Mouse (Mus musculus) CH12.LX (cell line): ENCODE measurements around the gene Mrs2. TPM values are rescaled to one million over a fixed set of nuclear protein-coding genes. Genes with fewer than 3 reads are reported as not detected.

Experiments
- DNase-seq: peaks from one replicate; pipeline ENCODE4 v3.0.0-alpha.2; 2013; ENCODE audit errors: extremely low read depth
- H3K27ac ChIP-seq: 2 replicates; pipeline ENCODE4 v1.5.1; 2012; ENCODE audit warnings: low read depth, mild to moderate bottlenecking, control low read depth, moderate library complexity; ENCODE audit not compliant: insufficient read depth
- H3K27me3 ChIP-seq: replicated peaks from 2 replicates; pipeline ENCODE3; 2012; ENCODE audit warnings: inconsistent platforms
- H3K36me3 ChIP-seq, 2 experiments: replicated peaks in 1 of 2; 2 replicates each; pipeline versions ENCODE3 to v1.6.1; 2012; ENCODE audit warnings: inconsistent platforms in 1 of 2, low read length in 1 of 2, mild to moderate bottlenecking in 1 of 2, mixed read lengths in 1 of 2, moderate library complexity in 1 of 2; ENCODE audit not compliant: control insufficient read depth in 1 of 2, insufficient read depth in 1 of 2
- H3K4me1 ChIP-seq, 2 experiments: 2 replicates each; pipeline ENCODE4 v1.6.1; 2012; ENCODE audit warnings: inconsistent platforms in 1 of 2, moderate library complexity in 1 of 2; ENCODE audit not compliant: insufficient read depth in 2 of 2, control insufficient read depth in 1 of 2
- H3K4me2 ChIP-seq: 2 replicates; pipeline ENCODE4 v1.6.1; 2012; ENCODE audit warnings: low read depth, mild to moderate bottlenecking, control low read depth; ENCODE audit not compliant: poor library complexity, insufficient read depth, severe bottlenecking
- H3K4me3 ChIP-seq, 3 experiments: fragments of 150-350 bp in 1 of 3; sonication (generic) in 1 of 3; replicated peaks in 1 of 3; 2 replicates each; pipeline versions ENCODE3 to v1.5.1; 2011 to 2012; ENCODE audit warnings: low read depth in 2 of 3, low read length in 2 of 3, mild to moderate bottlenecking in 2 of 3, moderate library complexity in 2 of 3, control low read depth in 1 of 3, improper control_type of control experiment in 1 of 3, inconsistent platforms in 1 of 3, mixed read lengths in 1 of 3; ENCODE audit not compliant: poor library complexity in 1 of 3
- H3K79me2 ChIP-seq: replicated peaks from 2 replicates; pipeline ENCODE4 v1.6.1; 2012; ENCODE audit warnings: mild to moderate bottlenecking, moderate library complexity; ENCODE audit not compliant: control insufficient read depth, poor library complexity, insufficient read depth, severe bottlenecking; ENCODE audit errors: extremely low read depth
- H3K9ac ChIP-seq: 2 replicates; pipeline ENCODE4 v1.6.1; 2012; ENCODE audit warnings: low read depth, mild to moderate bottlenecking, control low read depth, moderate library complexity; ENCODE audit not compliant: insufficient read depth
- H3K9me3 ChIP-seq: replicated peaks from 2 replicates; pipeline ENCODE3; 2012; ENCODE audit warnings: low read length, inconsistent platforms, mixed read lengths
- CHD1 ChIP-seq: IDR thresholded peaks from 2 replicates; pipeline ENCODE4 v1.6.1; 2012; ENCODE audit warnings: low read depth, low read length, improper control_type of control experiment, inconsistent platforms
- CTCF ChIP-seq, 2 experiments: IDR thresholded peaks in 1 of 2; conservative IDR thresholded peaks in 1 of 2; 2 replicates each; pipeline ENCODE4 v1.5.1; 2011 to 2012; ENCODE audit warnings: low read depth in 2 of 2, low read length in 2 of 2, improper control_type of control experiment in 1 of 2, inconsistent platforms in 1 of 2, mild to moderate bottlenecking in 1 of 2, moderate library complexity in 1 of 2
- IRF4 ChIP-seq: IDR thresholded peaks from 2 replicates; pipeline ENCODE4 v1.6.1; 2014; ENCODE audit warnings: low read depth, mild to moderate bottlenecking, inconsistent platforms, low read length, improper control_type of control experiment
- MAX ChIP-seq: IDR thresholded peaks from 2 replicates; pipeline ENCODE4 v1.6.1; 2011; ENCODE audit warnings: low read length, improper control_type of control experiment
- PAX5 ChIP-seq: IDR thresholded peaks from 2 replicates; pipeline ENCODE4 v1.6.1; 2012; ENCODE audit warnings: low read length, inconsistent platforms, mixed read lengths
- RAD21 ChIP-seq: IDR thresholded peaks from 2 replicates; pipeline ENCODE4 v1.6.1; 2011; ENCODE audit warnings: low read depth, mild to moderate bottlenecking, low read length, improper control_type of control experiment, moderate library complexity
- RCOR1 ChIP-seq: conservative IDR thresholded peaks from 2 replicates; pipeline ENCODE4 v1.6.1; 2012; ENCODE audit warnings: low read depth, mild to moderate bottlenecking, inconsistent platforms, low read length, improper control_type of control experiment
- USF2 ChIP-seq: conservative IDR thresholded peaks from 2 replicates; pipeline ENCODE4 v1.6.1; 2011; ENCODE audit warnings: low read depth, low read length, improper control_type of control experiment
- dilution Hi-C: fragments of 300-500 bp; cut with MboI; formaldehyde crosslinking; loops from 2 replicates; pipeline ENCODE4 v1.14.3; 2020; ENCODE audit warnings: low sequenced_read_pairs; ENCODE audit not compliant: extremely low pct_unique_long_range_greater_than_20kb, extremely low pct_ligation_motif_present
- in situ Hi-C: fragments of 300-500 bp; cut with MboI; formaldehyde crosslinking; loops from 3 replicates; pipeline ENCODE4 v1.14.3; 2019; ENCODE audit warnings: low sequenced_read_pairs, low pct_ligation_motif_present, low pct_unique_long_range_greater_than_20kb, mixed read lengths
- polyA plus RNA-seq: library from polyadenylated mRNA; unstranded; fragments of >175 nt; gene quantifications from 2 replicates; pipeline ENCODE4 v1.2.1, GENCODE M21; 2012; ENCODE audit warnings: low read depth; ENCODE audit not compliant: insufficient read length
- total RNA-seq, 2 experiments: library from RNA; depleted of rRNA; stranded (reverse); fragments of 300-350 nt in 1 of 2; fragments of >200 nt in 1 of 2; gene quantifications; 2 replicates each; pipeline ENCODE4 v1.2.3; 2012 to 2014

Gene Mrs2
- total and polyA plus RNA-seq, 3 experiments, result 12.1 to 29.5 (median 12.6) TPM

DNA sequence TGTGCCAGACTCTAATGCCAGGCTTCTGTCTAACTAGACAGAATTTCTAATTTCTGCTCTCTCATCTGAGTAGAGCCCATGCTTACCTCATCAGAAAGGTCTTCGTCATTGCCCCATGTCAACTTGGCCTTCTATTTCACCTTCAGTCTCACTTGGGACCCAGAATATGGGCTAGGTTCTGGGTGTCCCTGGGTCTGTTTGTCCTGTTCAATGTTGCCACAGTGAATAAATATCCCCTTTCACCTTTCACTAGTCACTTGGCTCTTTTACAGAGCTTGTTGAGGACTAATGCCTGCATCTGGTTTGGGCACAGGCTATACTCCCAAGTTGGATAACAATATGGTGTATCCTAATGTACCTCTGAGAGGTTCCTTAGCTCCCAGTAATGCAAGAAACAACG lies 19.3 kb upstream of the Mrs2 start:
- Histone ChIP-seq H3K4me3 (no peak overlapping the region), H3K4me1 (no peaks in the 10 kb centered on the region), H3K36me3 (no peaks in the 10 kb centered on the region), H3K9me3 (no peaks in the 10 kb centered on the region), H3K9ac (no peak overlapping the region), H3K79me2 (no peaks in the 10 kb centered on the region), H3K27me3 (no peaks in the 10 kb centered on the region), H3K27ac (no peak overlapping the region), H3K4me2 (no peak overlapping the region)
- in situ Hi-C loops, result no loop called here
- TF ChIP-seq USF2 (no peak), PAX5 (no peak), CHD1 (no peak), IRF4 (no peak), MAX (no peak)
- no peak for DNase-seq
- dilution Hi-C loops, result no loop called here

DNA sequence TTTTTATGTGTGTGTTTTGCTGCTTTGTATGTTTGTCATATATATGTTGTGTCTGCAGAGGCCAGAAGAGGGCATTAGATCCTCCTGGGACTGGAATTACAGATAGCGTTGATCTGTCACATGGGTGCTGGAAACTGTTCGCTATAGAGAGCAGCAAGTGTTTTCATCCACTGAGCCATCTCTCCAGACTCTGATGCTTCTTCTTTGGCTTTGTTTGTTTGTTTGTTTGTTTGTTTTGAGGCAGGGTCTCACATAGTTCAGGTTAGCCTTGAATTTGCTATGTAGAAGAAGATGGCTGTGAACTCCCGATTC lies 6.9 kb upstream of the Mrs2 start:
- TF ChIP-seq RAD21 (no peak), CTCF (conservative IDR thresholded peaks at IDR 0.05 in 1 of 2, IDR thresholded peaks at IDR 0.05 in 1 of 2; ENCODE audit: low read depth in 2 of 2, low read length in 2 of 2) (peak in 1 of 2 experiments; percentile 28; a peak in 2 of 4 replicates)
- H3K4me3 ChIP-seq, result no peak overlapping the region
- H3K27me3 ChIP-seq, result no peaks in the 10 kb centered on the region
- DNase-seq, result no peak
- no peak overlapping the region for H3K27ac ChIP-seq
- in situ Hi-C loops, result no loop called here
- no peak overlapping the region for H3K4me2 ChIP-seq
- 0 out of 4 replicates have a peak, but pooled peaks cover 0 to 4% of the 10 kb centered on the region in 2 experiments for H3K4me1 ChIP-seq
- H3K9ac ChIP-seq, result no peak overlapping the region
- H3K9me3 ChIP-seq, result no peaks in the 10 kb centered on the region
- H3K79me2 ChIP-seq, result no peaks in the 10 kb centered on the region
- dilution Hi-C loops, result no loop called here
- no peaks in the 10 kb centered on the region for H3K36me3 ChIP-seq

DNA sequence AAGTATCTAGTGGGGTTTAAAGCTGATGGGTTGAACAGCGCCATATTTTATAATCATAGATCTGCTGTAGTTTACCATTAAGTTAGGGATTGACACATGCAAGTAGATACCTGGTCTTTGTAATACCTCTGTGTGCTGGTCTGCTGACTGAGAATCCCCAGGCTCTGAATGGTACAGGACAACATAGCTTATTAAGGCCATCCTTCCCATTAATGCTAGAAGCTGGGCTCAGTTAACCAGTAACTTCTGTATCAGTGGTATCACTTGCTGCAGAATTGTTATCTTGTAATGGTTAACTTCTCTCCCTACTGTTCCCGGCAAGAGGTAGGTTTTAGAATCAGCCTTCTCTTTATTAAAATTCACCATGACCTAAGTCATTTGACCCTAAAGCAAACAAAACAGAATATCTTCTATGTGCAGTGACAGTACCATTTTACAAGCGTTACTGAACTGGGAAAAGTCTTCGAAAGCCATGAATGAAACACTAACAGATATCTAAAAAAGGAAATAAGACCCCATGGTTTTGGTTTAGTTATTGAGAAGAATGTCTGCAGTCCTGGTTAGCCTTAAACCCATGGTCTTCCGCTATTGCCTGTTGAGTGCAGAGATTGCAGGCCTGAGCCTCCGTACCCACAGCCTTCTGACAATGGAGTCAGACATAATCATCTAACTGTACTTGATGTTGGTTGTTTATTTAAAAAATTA lies 6.4 kb upstream of the Mrs2 start:
- 0 out of 4 replicates have a peak, but pooled peaks cover 0 to 4% of the 10 kb centered on the region in 2 experiments for H3K4me1 ChIP-seq
- no peaks in the 10 kb centered on the region for H3K27me3 ChIP-seq
- no peak overlapping the region for H3K4me3 ChIP-seq
- H3K9ac ChIP-seq, result no peak overlapping the region
- no peak overlapping the region for H3K4me2 ChIP-seq
- H3K9me3 ChIP-seq, result no peaks in the 10 kb centered on the region
- DNase-seq, result no peak
- H3K27ac ChIP-seq, result no peak overlapping the region
- TF ChIP-seq RCOR1, result no peak
- H3K36me3 ChIP-seq, result no peaks in the 10 kb centered on the region
- H3K79me2 ChIP-seq, result no peaks in the 10 kb centered on the region
- in situ Hi-C loops, result no loop called here
- dilution Hi-C loops, result no loop called here
